Mouse (Mus musculus) limb, embryonic 14.5 days (tissue): ENCODE results near the gene Dnm1. TPM values are rescaled to one million over a fixed set of nuclear protein-coding genes. Genes with fewer than 3 reads are reported as not detected.

Experiments
- ATAC-seq: fragments of 200-750 bp; cut with Nextera tagmentation; 2 replicates; pipeline ENCODE4 v1.8.0; 2017; ENCODE audit warnings: low read depth, moderate number of reproducible peaks, moderate TSS enrichment; ENCODE audit not compliant: low FRiP score
- DNase-seq: peaks from one replicate; pipeline ENCODE4 v3.0.0-alpha.2; 2015; ENCODE audit warnings: low spot score
- H3K27ac ChIP-seq: fragments of 300-500 bp; sonication (generic); replicated peaks from 2 replicates; pipeline ENCODE4 v1.5.1; 2014; ENCODE audit warnings: low read depth, mild to moderate bottlenecking, low read length, moderate library complexity, mixed read lengths
- H3K27me3 ChIP-seq: fragments of 300-500 bp; sonication (generic); 2 replicates; pipeline ENCODE4 v1.6.1; 2014; ENCODE audit warnings: low read length, mixed read lengths; ENCODE audit not compliant: control insufficient read depth, insufficient read depth
- H3K36me3 ChIP-seq: fragments of 300-500 bp; sonication (generic); 2 replicates; pipeline ENCODE4 v1.6.1; 2014; ENCODE audit warnings: mild to moderate bottlenecking, low read length, moderate library complexity, mixed read lengths; ENCODE audit not compliant: control insufficient read depth, insufficient read depth
- H3K4me1 ChIP-seq: fragments of 300-500 bp; sonication (generic); 2 replicates; pipeline ENCODE4 v1.6.1; 2014; ENCODE audit warnings: antibody characterized with exemption, low read length, mixed read lengths; ENCODE audit not compliant: control insufficient read depth, insufficient read depth
- H3K4me2 ChIP-seq: fragments of 300-500 bp; sonication (generic); replicated peaks from 2 replicates; pipeline ENCODE4 v1.6.1; 2014; ENCODE audit warnings: low read depth, mild to moderate bottlenecking, low read length, moderate library complexity; ENCODE audit not compliant: severe bottlenecking
- H3K4me3 ChIP-seq: fragments of 300-500 bp; sonication (generic); replicated peaks from 2 replicates; pipeline ENCODE4 v1.5.1; 2014; ENCODE audit warnings: low read length
- H3K9ac ChIP-seq: fragments of 300-500 bp; sonication (generic); 2 replicates; pipeline ENCODE4 v1.6.1; 2014; ENCODE audit warnings: mild to moderate bottlenecking, low read depth, low read length, moderate library complexity; ENCODE audit not compliant: severe bottlenecking
- H3K9me3 ChIP-seq: fragments of 300-500 bp; sonication (generic); 2 replicates; pipeline ENCODE4 v1.6.1; 2016; ENCODE audit warnings: low read length; ENCODE audit not compliant: control insufficient read depth
- POLR2A ChIP-seq: fragments of 200-500 bp; IDR thresholded peaks from 2 replicates; pipeline ENCODE4 v1.8.0; 2012; ENCODE audit warnings: inconsistent platforms, mild to moderate bottlenecking, moderate library complexity, borderline replicate concordance; ENCODE audit not compliant: insufficient read depth, insufficient read length; ENCODE audit errors: extremely low read depth
- WGBS: fragments of 180-500 bp; shearing (Covaris S2); extraction: QIAGEN DNeasy Blood & Tissue Kit; methylation state at CpG from one replicate; pipeline ENCODE4 v1.1.7; 2014; 5-methylcytosine and 5-hydroxymethylcytosine counted together
- polyA plus RNA-seq, 2 experiments: library from polyadenylated mRNA; depleted of rRNA in 1 of 2; stranded (reverse) in 1 of 2; unstranded in 1 of 2; fragments of >200 nt; fragmentation: Nextera tagmentation in 1 of 2; extraction: Ambion mirVana in 1 of 2; gene quantifications; 2 replicates each; pipeline versions ENCODE4 v1.2.1 to v1.2.3; 2012 to 2014

The Dnm1 gene
- polyA plus RNA-seq, 2 experiments: 46.0 to 318 TPM

GRCm38 (mm10) chr2:32283986-32284385, 69.2 kb downstream of the Dnm1 start:
- no peak overlapping the region for H3K27ac ChIP-seq
- H3K4me2 ChIP-seq: no peak overlapping the region
- no peak for TF ChIP-seq POLR2A
- DNase-seq (no peak), ATAC-seq (no peak)
- no peaks in the 10 kb centered on the region for H3K27me3 ChIP-seq
- peaks cover 61% of the 10 kb centered on the region for H3K36me3 ChIP-seq
- WGBS: 87% methylated on average over 3 of the region's 3 CpGs
- H3K4me3 ChIP-seq: no peak overlapping the region
- peaks cover 11% of the 10 kb centered on the region for H3K4me1 ChIP-seq
- no peak overlapping the region for H3K9ac ChIP-seq
- H3K9me3 ChIP-seq: no peaks in the 10 kb centered on the region

DNA sequence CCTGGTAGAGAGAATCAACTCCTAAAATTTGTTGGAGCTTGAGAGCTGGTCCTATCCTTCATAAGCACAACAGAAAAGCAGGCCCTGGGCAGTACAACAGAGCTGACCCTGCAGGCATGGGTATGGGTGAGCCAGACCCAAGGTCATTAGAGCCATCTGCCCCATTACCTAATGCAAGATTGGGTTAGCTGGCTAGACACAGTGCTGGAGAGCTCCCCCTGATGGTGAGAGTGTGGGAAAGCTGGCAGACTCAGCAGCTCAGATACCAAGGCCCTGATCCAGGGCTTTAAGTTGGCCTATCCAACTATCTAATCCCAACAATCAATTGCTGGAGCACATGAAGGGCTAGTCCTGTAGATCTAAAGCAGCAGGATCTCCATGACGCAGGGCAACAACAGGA, 70.4 kb downstream of the Dnm1 start:
- ATAC-seq: no peak
- Histone ChIP-seq H3K36me3 (peaks cover 74% of the 10 kb centered on the region), H3K27ac (no peak overlapping the region), H3K9me3 (no peaks in the 10 kb centered on the region), H3K27me3 (no peaks in the 10 kb centered on the region), H3K9ac (no peak overlapping the region), H3K4me3 (no peak overlapping the region), H3K4me1 (peaks cover 9% of the 10 kb centered on the region), H3K4me2 (no peak overlapping the region)
- DNase-seq: peak; percentile 35
- no peak for TF ChIP-seq POLR2A
- 89% methylated on average over 1 of the region's 1 CpGs for WGBS

DNA sequence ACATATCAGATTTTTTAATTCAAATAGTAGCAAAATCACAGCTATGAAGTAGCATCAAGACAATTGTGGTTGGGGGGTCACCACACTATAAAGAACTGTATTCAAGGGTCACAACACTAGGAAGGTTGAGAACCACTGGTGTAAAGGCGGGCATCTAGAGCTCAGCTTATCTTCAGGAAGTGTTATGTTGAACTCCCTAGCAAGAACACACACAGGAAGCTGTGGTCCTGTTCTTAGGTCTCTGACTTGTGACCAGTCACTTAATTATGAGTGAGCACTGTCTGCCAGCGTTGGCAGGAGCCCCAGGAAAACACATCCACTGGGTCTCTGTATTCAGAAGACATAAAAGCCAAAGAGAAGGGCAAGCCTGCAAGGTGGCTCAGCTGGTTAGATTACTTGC, 70.8 kb downstream of the Dnm1 start:
- Histone ChIP-seq H3K27me3 (no peaks in the 10 kb centered on the region), H3K27ac (no peak overlapping the region), H3K9me3 (no peaks in the 10 kb centered on the region), H3K36me3 (peaks cover 78% of the 10 kb centered on the region), H3K9ac (no peak overlapping the region), H3K4me3 (no peak overlapping the region), H3K4me2 (no peak overlapping the region), H3K4me1 (peaks cover 9% of the 10 kb centered on the region)
- TF ChIP-seq POLR2A: no peak
- no peak for ATAC-seq
- DNase-seq: no peak
- 94% methylated on average over 2 of the region's 2 CpGs for WGBS

- H3K4me3 ChIP-seq: no peak overlapping the region
- H3K4me1 ChIP-seq: no peaks in the 10 kb centered on the region
- TF ChIP-seq POLR2A: no peak
- WGBS: 68% methylated on average over 3 of the region's 3 CpGs
- no peak overlapping the region for H3K4me2 ChIP-seq
- DNase-seq (no peak), ATAC-seq (no peak)
- no peak overlapping the region for H3K9ac ChIP-seq
- H3K36me3 ChIP-seq: peaks cover 32% of the 10 kb centered on the region
- no peaks in the 10 kb centered on the region for H3K27me3 ChIP-seq
- H3K9me3 ChIP-seq: no peaks in the 10 kb centered on the region
- H3K27ac ChIP-seq: no peak overlapping the region
Measured at GRCm38 (mm10) chr2:32275823-32276222, 77.3 kb downstream of the Dnm1 start.

DNA sequence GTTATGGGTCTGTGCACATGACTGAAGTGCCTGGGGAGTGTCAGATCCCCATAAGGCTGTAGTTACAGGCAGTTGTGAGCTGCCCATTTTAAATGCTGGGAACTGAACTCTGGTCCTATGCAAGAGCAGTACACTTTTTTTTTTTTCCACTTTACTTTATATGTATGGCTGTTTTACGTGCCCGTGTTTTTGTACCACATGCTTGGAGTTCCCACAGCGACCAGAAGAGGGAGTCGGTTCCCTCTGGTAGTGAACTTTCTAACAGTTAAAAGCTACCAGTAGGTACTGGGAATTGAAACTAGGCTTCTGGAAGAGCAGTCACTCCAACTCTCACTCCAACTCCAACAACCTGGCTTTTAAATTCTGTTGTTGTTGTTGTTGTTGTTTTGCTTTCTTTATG, 92.5 kb downstream of the Dnm1 start:
- Histone ChIP-seq H3K4me2 (no peak overlapping the region), H3K27ac (no peak overlapping the region)

More for the DNA sequence above, 92.5 kb downstream of the Dnm1 start:
- TF ChIP-seq POLR2A: no peak
- Histone ChIP-seq H3K9me3 (no peaks in the 10 kb centered on the region), H3K9ac (no peak overlapping the region), H3K27me3 (no peaks in the 10 kb centered on the region), H3K4me1 (peaks cover 7% of the 10 kb centered on the region; the same call in 1 of the 2 replicates), H3K4me3 (0 out of 2 replicates have a peak overlapping the region, but pooled peaks have one; percentile 79), H3K36me3 (peaks cover 27% of the 10 kb centered on the region)
- no peak for ATAC-seq
- DNase-seq: no peak
- 28% methylated on average over 4 of the region's 4 CpGs for WGBS
